Mouse (Mus musculus): Measurements from ENCODE around the gene Ifna2. TPM values are rescaled to one million over a fixed set of nuclear protein-coding genes. Genes with fewer than 3 reads are reported as not detected.

The Ifna2 gene
- polyA plus RNA-seq, 1 experiment from 2014 or later: not detected

- H3K4me3 ChIP-seq (ENCODE audit: low read depth, low read length): peak overlapping the region; percentile 39
- H3K27me3 ChIP-seq (replicated peaks; ENCODE audit: control insufficient read depth, insufficient read depth, low read length): no peaks in the 10 kb centered on the region
- no peaks in the 10 kb centered on the region for H3K36me3 ChIP-seq (ENCODE audit: control insufficient read depth, insufficient read depth)
- H3K27ac ChIP-seq (ENCODE audit: low read depth, low read length): no peak overlapping the region
- no peaks in the 10 kb centered on the region for H3K9me3 ChIP-seq (ENCODE audit: control insufficient read depth)
- ATAC-seq: peak; percentile 91
- peak overlapping the region; percentile 58 for H3K4me2 ChIP-seq (replicated peaks; ENCODE audit: low read depth)
- no peaks in the 10 kb centered on the region for H3K4me1 ChIP-seq (replicated peaks; ENCODE audit: control insufficient read depth, insufficient read depth, low read length)
- H3K9ac ChIP-seq (ENCODE audit: low read depth, low read length): no peak overlapping the region
- TF ChIP-seq CTCF (IDR thresholded peaks at IDR 0.05; ENCODE audit: low read depth): peak; percentile 89
- WGBS: 22% methylated on average over 11 of the region's 11 CpGs
Measured at GRCm38 (mm10) chr4:88641077-88641831, 42.5 kb downstream of the Ifna2 start.

DNA sequence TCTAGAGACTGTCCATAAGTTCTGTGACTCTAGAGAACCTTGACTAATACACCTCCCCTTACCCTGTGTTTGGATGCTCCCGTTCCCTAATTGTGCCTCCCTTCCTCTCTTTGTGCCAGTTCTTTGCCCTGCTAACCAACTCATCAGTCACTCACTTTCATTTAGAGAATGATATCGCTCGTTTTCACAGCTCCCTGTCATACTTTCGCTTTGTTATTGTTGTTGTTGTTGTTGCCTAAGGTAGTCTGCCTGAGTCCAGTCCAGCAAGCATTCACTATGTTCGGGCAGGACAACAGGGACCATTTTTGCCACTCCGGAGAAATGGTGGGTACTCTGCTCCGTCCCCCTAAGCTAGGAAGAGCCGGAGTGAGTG, 43.0 kb downstream of the Ifna2 start:
- no peak for TF ChIP-seq CTCF (IDR thresholded peaks at IDR 0.05; ENCODE audit: low read depth)
- Histone ChIP-seq H3K9ac (ENCODE audit: low read depth, low read length) (no peak overlapping the region), H3K27ac (ENCODE audit: low read depth, low read length) (no peak overlapping the region), H3K4me3 (ENCODE audit: low read depth, low read length) (peak overlapping the region; percentile 39), H3K36me3 (ENCODE audit: control insufficient read depth, insufficient read depth) (no peaks in the 10 kb centered on the region), H3K9me3 (ENCODE audit: control insufficient read depth) (no peaks in the 10 kb centered on the region), H3K4me1 (replicated peaks; ENCODE audit: control insufficient read depth, insufficient read depth, low read length) (no peaks in the 10 kb centered on the region), H3K4me2 (replicated peaks; ENCODE audit: low read depth) (peak overlapping the region; percentile 58), H3K27me3 (replicated peaks; ENCODE audit: control insufficient read depth, insufficient read depth, low read length) (no peaks in the 10 kb centered on the region)
- no peak for ATAC-seq
- 55% methylated on average over 8 of the region's 8 CpGs for WGBS

GRCm38 (mm10) chr4:88634311-88634710, 49.4 kb downstream of the Ifna2 start, which contains the start of gene C87499:
Gene C87499, minus strand, starts transcription at chr4:88634411.
- Histone ChIP-seq H3K27me3 (replicated peaks; ENCODE audit: control insufficient read depth, insufficient read depth, low read length) (no peaks in the 10 kb centered on the region), H3K4me3 (ENCODE audit: low read depth, low read length) (no peak within 1 kb of the TSS), H3K9me3 (ENCODE audit: control insufficient read depth) (no peaks in the 10 kb centered on the region), H3K9ac (ENCODE audit: low read depth, low read length) (no peak within 1 kb of the TSS), H3K27ac (ENCODE audit: low read depth, low read length) (no peak within 1 kb of the TSS), H3K36me3 (ENCODE audit: control insufficient read depth, insufficient read depth) (no peaks in the 10 kb centered on the region), H3K4me1 (replicated peaks; ENCODE audit: control insufficient read depth, insufficient read depth, low read length) (no peaks in the 10 kb centered on the region), H3K4me2 (replicated peaks; ENCODE audit: low read depth) (no peak within 1 kb of the TSS)
- WGBS: 87% methylated on average over 4 of the region's 4 CpGs
- no peak for ATAC-seq
- no peak for TF ChIP-seq CTCF (IDR thresholded peaks at IDR 0.05; ENCODE audit: low read depth)

Other genes with a start within 250 kb of the Ifna2 start
- gene Hacd4, start 245.0 kb downstream of the Ifna2 start, polyA plus RNA-seq (2015; fragmentation: Nextera tagmentation; extraction: Ambion mirVana): 6.6 and 7.4 TPM in 2 replicates
- gene Ifnb1, start 161.1 kb downstream of the Ifna2 start, polyA plus RNA-seq (2015; fragmentation: Nextera tagmentation; extraction: Ambion mirVana): not detected in 2 replicates
- gene Ifna15, start 125.7 kb downstream of the Ifna2 start, polyA plus RNA-seq (2015; fragmentation: Nextera tagmentation; extraction: Ambion mirVana): not detected in 2 replicates
- not detected in 2 replicates for gene Ifna14, start 112.1 kb downstream of the Ifna2 start, polyA plus RNA-seq (2015; fragmentation: Nextera tagmentation; extraction: Ambion mirVana)
- gene Ifna9, start 91.5 kb downstream of the Ifna2 start, polyA plus RNA-seq (2015; fragmentation: Nextera tagmentation; extraction: Ambion mirVana): not detected in 2 replicates
- not detected in 2 replicates for gene Ifna12, start 80.5 kb downstream of the Ifna2 start, polyA plus RNA-seq (2015; fragmentation: Nextera tagmentation; extraction: Ambion mirVana)
- gene C87499, start 49.5 kb downstream of the Ifna2 start, polyA plus RNA-seq (2015; fragmentation: Nextera tagmentation; extraction: Ambion mirVana): not detected in 2 replicates
- not detected in 2 replicates for gene Ifna13, start 39.5 kb downstream of the Ifna2 start, polyA plus RNA-seq (2015; fragmentation: Nextera tagmentation; extraction: Ambion mirVana)
- gene Ifna16, start 7.0 kb downstream of the Ifna2 start, polyA plus RNA-seq (2015; fragmentation: Nextera tagmentation; extraction: Ambion mirVana): not detected in 2 replicates
- not detected in 2 replicates for gene Ifnab, start 7.4 kb upstream of the Ifna2 start, polyA plus RNA-seq (2015; fragmentation: Nextera tagmentation; extraction: Ambion mirVana)
- gene Gm26566, start 37.9 kb upstream of the Ifna2 start, polyA plus RNA-seq (2015; fragmentation: Nextera tagmentation; extraction: Ambion mirVana): 0.16 and 0.43 TPM in 2 replicates
- 40.5 and 42.5 TPM in 2 replicates for gene Klhl9, start 38.6 kb upstream of the Ifna2 start, polyA plus RNA-seq (2015; fragmentation: Nextera tagmentation; extraction: Ambion mirVana)
- gene Gm13271, start 71.0 kb upstream of the Ifna2 start, polyA plus RNA-seq (2015; fragmentation: Nextera tagmentation; extraction: Ambion mirVana): not detected in 2 replicates
- gene Gm13283, start 76.2 kb upstream of the Ifna2 start, polyA plus RNA-seq (2015; fragmentation: Nextera tagmentation; extraction: Ambion mirVana): 0.20 TPM in 1 of 2 replicates, not detected in the other
- 0.13 TPM in 1 of 2 replicates, not detected in the other for gene Gm13290, start 89.9 kb upstream of the Ifna2 start, polyA plus RNA-seq (2015; fragmentation: Nextera tagmentation; extraction: Ambion mirVana)
- gene Gm13289, start 93.0 kb upstream of the Ifna2 start, polyA plus RNA-seq (2015; fragmentation: Nextera tagmentation; extraction: Ambion mirVana): not detected in 2 replicates
- not detected in 2 replicates for gene Gm13272, start 95.9 kb upstream of the Ifna2 start, polyA plus RNA-seq (2015; fragmentation: Nextera tagmentation; extraction: Ambion mirVana)
- 0.18 TPM in 1 of 2 replicates, not detected in the other for gene Ifnz, start 98.2 kb upstream of the Ifna2 start, polyA plus RNA-seq (2015; fragmentation: Nextera tagmentation; extraction: Ambion mirVana)
- not detected in 2 replicates for gene Gm13276, start 101.8 kb upstream of the Ifna2 start, polyA plus RNA-seq (2015; fragmentation: Nextera tagmentation; extraction: Ambion mirVana)
- gene Gm13277, start 104.7 kb upstream of the Ifna2 start, polyA plus RNA-seq (2015; fragmentation: Nextera tagmentation; extraction: Ambion mirVana): not detected in 2 replicates
- not detected in 2 replicates for gene Gm13278, start 107.6 kb upstream of the Ifna2 start, polyA plus RNA-seq (2015; fragmentation: Nextera tagmentation; extraction: Ambion mirVana)
- gene Gm13275, start 110.6 kb upstream of the Ifna2 start, polyA plus RNA-seq (2015; fragmentation: Nextera tagmentation; extraction: Ambion mirVana): not detected in 2 replicates
- not detected in 2 replicates for gene Gm13279, start 113.5 kb upstream of the Ifna2 start, polyA plus RNA-seq (2015; fragmentation: Nextera tagmentation; extraction: Ambion mirVana)
- gene Gm13285, start 115.8 kb upstream of the Ifna2 start, polyA plus RNA-seq (2015; fragmentation: Nextera tagmentation; extraction: Ambion mirVana): 0.37 and 0.42 TPM in 2 replicates
- not detected in 2 replicates for gene Gm13287, start 119.3 kb upstream of the Ifna2 start, polyA plus RNA-seq (2015; fragmentation: Nextera tagmentation; extraction: Ambion mirVana)
- gene Gm13288, start 121.6 kb upstream of the Ifna2 start, polyA plus RNA-seq (2015; fragmentation: Nextera tagmentation; extraction: Ambion mirVana): not detected in 2 replicates
- not detected in 2 replicates for gene Ifna7, start 132.3 kb upstream of the Ifna2 start, polyA plus RNA-seq (2015; fragmentation: Nextera tagmentation; extraction: Ambion mirVana)
- not detected in 2 replicates for gene Ifna11, start 136.0 kb upstream of the Ifna2 start, polyA plus RNA-seq (2015; fragmentation: Nextera tagmentation; extraction: Ambion mirVana)
- gene Ifna6, start 143.5 kb upstream of the Ifna2 start, polyA plus RNA-seq (2015; fragmentation: Nextera tagmentation; extraction: Ambion mirVana): not detected in 2 replicates
- gene Ifna5, start 151.6 kb upstream of the Ifna2 start, polyA plus RNA-seq (2015; fragmentation: Nextera tagmentation; extraction: Ambion mirVana): not detected in 2 replicates
- not detected in 2 replicates for gene Ifna4, start 157.9 kb upstream of the Ifna2 start, polyA plus RNA-seq (2015; fragmentation: Nextera tagmentation; extraction: Ambion mirVana)
- not detected in 2 replicates for gene Ifna1, start 166.2 kb upstream of the Ifna2 start, polyA plus RNA-seq (2015; fragmentation: Nextera tagmentation; extraction: Ambion mirVana)
- not detected in 2 replicates for gene Ifne, start 196.3 kb upstream of the Ifna2 start, polyA plus RNA-seq (2015; fragmentation: Nextera tagmentation; extraction: Ambion mirVana)

All from intestine, postnatal 0 days (tissue).